Mouse (Mus musculus) embryonic fibroblast, embryonic 13.5 days (primary cell): ENCODE measurements at regions not wholly inside any gene's neighbourhood (a gene's known extent, or its start where the extent isn't known, plus 50 kb on each side); places are given as distances from the start of the nearest gene placed in this dataset.

ENCODE experiments used
- CTCF ChIP-seq: IDR thresholded peaks from 2 replicates; pipeline ENCODE4 v1.5.1; 2011; ENCODE audit warnings: mild to moderate bottlenecking, control low read depth, low read length, moderate library complexity, borderline replicate concordance; ENCODE audit not compliant: insufficient read depth
- POLR2A ChIP-seq: IDR thresholded peaks from 2 replicates; pipeline ENCODE4 v1.6.1; 2011; ENCODE audit warnings: low read depth, mild to moderate bottlenecking, control low read depth, low read length, moderate library complexity

DNA sequence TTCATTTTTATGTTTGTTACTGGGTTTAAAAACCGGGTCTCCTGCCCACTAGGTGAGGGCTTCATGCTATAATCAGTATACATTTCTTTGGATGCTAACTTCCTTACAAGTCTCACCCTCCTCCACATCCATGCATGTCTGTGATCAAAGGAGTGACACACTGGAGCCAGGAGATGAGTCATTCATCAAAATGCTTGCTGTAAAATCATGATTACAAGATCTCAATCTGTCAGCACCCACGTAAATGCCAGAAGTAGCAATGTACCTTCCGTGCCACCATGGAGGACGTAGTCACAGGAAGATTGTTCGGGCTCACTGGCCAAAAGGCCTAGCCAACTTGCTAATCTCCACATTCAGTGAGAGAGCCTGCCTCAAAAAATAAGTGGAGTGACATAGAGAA is 431.2 kb upstream of the Gria1 start:
- TF ChIP-seq POLR2A: no peak
- no peak for TF ChIP-seq CTCF
